Mouse (Mus musculus) embryo, embryonic 10 days (tissue): ENCODE results near the gene Rpl35.

Source experiments
- DNase-seq: peaks from one replicate; pipeline ENCODE4 v3.0.0-alpha.2; 2015; ENCODE audit warnings: low spot score

Rpl35 gene

DNA sequence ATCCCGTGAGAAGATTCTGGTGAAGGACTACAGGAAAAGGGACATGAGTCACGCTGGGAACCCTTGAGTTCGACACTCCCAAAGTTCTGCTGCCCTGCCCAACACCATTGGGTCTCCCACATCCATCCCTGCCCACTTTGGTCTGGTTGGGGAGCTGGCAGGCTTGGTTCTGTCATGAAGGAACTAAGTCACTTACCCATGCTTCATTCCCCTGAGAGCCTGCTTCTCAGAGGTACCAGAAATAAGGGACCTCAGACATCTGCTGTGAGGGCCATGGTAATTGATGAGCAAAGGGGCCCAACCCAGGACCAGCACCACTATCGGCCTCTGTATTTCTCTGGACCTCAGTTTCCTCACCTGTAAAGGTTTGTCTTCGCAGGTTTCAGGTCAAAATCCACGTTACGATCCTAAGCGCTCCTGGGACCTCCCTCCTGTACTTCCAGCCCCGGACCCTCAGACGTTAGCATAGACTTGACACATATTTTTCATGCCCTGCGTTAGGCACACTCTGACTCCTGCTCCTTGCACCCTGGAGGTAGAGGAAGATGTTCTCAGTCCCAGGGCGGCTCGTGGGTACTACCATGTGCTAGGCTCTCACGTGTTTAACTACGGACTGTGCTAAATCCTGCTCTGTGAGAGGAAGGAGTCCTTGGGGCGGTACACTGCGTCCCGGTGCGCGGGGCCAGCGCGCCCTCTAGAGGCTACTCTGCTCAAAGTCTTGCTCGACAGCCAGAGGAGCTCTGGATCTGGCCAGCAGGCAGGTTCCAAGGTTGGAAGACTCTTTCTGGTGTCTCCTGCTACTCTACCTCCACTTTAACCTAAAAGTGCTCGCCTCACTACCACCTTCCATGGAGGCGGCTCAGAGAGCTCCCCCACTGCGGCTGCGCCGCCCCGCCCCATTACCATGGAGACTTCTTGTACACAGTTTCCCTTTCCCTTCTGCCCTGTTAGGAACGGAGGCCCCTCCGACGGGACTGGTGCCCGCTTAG, 7.7 kb downstream of the Rpl35 start, which contains the start of gene Wdr38:
Gene Wdr38 (plus strand): TSS at position 91 of the 989 bp plus-strand sequence.
- peak; percentile 91 for DNase-seq

DNA sequence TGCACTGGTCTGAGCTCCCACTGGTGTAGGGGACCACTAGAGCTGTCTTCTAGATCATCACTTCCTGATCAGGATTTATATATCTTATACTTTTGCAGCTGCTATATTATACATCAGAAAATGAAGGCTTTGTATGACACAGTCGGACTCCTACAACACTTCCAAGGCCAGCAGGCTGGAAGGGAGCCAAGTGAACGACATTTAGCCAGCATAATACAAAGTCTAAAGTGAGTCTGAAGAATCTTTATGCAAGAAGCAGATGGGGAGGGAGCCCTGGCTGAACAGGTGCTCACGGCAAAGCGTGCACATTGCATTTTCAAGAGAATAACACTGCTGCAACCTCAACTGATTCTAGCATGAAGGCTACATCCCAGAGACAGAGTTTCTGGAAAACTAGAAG, 13.0 kb downstream of the Rpl35 start:
- no peak for DNase-seq

DNA sequence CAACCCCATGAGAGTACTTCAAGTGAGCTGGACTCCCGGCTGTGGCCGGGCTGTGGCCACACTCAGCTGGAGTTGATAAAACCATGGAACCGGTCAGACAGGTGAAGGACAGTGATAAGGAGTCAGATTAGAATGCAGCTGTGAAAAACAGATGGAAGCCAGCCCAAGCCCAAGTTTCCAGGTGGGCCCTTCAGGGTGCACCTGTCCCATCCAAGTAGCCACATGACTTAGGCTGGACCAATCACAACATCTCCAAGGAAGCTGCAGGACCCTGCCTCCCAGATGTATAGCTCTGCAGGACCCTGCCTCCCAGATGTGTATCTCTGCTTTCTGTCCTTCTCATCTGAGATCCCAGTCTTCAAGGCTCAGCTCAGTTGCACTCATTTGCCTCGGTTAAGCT, 13.4 kb downstream of the Rpl35 start:
- no peak for DNase-seq

DNA sequence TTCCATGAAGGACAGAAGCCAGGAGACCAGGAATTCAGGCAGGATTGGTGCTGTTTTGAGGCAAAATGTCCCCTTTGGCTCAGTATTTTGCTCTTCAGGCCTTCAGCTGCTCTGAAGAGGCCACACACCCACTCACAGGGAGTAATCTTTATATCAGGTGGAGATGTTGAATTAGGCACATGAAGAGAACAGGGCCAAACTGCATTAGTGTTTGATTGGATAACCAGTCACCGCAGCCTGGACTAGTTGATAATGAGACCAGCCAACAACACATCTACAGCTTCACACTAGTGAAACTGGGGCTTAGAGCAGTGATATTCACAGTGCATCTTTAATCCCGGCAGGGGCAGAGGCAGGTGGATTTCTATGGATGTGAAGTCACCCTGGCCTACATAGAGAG, 16.5 kb downstream of the Rpl35 start:
- no peak for DNase-seq

DNA sequence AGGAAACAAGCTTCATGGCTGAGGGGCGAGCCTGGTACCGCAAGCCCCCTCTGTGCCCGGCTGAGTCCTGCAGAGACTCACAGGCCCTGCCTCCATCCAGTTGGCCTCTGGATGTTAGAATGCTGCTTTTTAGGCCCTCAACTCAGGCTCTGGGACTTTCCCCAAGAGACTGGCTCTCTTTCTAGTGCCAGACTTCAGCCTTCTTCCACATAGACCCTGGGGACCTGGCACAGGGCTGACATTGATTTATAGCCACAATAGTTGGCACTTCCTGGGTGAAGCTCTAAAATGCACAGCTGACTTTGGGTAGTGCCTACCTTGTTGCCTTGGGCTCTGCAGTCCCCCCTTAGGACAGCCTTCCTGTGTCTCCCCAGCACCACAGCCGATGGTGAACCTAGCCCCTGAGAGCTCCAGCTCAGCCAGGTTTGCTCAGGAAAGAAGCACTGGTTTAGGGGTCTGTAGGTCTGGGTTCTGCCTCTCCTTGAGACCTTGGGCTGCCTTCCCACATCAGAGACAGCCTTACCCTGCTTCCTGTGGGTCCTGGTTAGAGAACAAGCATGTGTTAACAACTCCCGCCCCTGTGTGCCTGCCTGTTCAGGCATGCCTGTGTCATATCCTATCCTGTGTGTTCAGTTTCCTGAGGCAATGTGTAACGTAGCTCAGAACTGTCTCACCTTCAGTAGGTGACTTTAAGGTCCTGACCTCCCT, 17.5 kb downstream of the Rpl35 start:
- peak; percentile 20 for DNase-seq

DNA sequence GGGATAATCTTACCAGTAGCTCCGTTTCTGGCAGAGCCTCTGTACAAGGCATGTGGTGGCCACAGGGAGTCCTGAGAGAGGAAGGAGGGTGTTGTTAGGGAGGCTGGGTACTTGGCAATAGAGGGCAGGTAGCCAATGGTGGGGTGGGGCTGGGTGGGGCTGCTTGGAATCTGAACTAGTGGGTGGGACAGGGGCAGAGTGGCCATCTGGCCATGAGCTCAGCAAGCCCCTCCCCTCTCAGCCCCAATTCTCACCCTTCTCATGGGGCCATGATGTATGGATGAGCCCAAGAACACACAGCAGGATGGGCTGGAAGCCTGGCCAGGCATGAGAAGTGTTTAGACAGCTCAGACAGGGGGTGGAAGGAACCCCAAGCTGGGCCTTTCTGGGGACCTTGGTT, 18.1 kb downstream of the Rpl35 start:
- no peak for DNase-seq

DNA sequence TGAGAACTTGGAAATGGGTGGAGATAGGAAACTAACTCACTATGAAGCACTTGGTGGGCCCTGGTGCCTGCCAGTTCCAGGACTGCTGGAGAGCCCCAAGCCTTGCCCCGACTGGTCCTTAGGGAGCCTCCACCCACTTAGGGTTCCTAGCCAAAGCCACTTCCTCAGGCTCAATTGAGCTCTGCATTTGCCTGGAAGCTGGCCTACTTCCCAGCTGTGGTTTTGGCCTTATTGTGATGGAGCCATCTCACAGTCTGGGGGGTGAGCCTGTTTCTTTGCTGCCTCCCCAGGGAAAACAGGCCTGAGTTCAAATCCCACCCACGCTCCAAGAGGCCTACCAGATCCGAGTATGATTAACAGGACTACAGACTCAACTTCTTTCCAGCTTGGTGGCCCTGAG, 18.8 kb downstream of the Rpl35 start:
- DNase-seq: no peak

DNA sequence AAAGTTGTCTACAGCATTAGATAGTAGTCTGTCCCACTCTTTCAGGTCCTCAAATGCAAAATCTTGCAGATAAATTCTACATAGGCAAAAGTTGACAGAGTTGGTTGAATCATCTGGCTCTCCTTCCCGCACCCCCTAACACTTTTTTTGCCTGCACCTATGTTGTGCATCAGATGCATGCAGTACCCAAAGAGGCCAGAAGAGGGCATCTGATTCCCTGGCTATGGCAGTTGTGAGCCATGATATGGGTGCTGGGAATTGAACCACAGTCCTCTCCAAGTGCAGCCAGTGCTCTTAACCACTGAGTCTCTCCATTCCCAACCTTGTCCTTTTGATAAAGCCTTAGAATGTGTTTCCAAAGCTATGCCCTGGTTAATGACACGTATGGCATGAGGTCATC, 22.0 kb downstream of the Rpl35 start:
- no peak for DNase-seq

DNA sequence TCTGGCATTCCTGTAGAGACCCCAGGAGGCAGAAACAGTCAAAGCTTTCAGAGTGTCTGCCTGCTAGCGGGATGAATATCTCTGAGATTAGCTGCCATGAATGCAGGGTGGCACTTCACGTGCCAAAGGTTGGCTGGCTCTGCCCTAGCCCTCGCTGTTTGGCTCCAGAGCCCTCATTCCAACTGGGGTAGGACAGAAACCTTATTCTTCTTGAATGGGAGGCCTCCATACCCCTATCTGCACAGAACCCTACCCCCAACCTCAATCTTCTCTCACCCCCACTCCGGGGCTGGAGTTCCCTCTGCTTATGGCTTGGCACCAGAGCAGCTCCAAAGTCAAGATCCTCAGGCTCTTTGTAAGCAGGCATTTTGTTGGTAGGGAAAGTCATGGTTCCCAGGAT, 27.6 kb downstream of the Rpl35 start:
- no peak for DNase-seq

DNA sequence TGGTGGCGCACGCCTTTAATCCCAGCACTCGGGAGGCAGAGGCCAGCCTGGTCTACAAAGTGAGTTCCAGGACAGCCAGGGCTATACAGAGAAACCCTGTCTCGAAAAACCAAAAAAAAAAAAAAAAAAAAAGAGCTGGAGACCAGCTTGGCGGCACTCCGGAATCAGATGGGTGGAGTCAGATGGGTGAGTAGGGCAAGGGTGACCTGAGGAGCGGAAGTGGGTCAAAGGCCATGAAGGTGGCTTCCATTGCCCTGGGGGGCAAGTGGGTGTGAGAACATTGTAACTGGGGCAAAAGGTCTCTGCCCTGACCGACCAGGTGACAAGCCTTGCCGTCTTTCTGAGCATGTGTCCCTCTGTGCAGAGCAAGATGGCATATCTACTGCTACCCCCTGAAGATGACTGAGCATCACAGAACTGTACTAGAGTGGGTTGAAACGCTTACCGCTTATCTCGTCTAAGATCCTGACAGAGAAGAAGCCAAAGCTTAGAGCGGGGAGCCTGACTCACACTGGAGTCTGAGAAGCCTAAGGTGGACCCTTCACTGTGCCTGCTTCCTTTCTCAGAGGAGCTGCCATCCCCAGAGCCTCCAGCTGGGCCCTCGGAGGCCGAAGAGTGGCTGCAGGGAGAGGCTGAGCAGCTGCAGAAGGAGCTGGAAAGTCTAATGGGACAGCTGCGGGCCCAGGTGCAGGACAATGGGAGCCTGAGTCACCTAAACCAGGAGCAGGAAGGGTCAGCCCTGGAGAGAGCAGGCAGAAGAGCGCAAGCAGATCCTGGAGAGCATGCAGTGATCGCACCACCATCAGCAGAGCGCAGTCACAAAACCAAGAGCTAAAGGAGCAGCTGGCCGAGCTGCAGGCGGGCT, 29.3 kb downstream of the Rpl35 start:
- DNase-seq: no peak

DNA sequence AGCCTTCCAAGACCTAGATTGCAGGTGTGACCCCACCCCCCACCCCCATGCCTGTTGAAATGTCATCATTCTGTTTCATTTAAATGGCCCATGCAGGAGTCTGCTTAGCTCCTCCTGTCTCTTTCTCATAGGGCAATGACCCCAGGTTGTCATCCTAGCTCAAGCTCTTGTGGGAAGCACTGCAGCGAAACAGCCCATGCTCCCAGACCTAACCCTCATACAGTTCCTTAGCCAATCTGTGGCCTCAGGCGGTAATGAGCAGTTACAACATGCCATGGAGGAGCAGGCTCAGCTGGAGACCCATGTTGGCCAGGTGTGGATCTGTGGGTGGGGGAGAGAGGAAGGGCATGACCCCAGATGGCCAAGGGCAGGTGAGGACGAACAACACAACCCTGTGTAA, 30.2 kb downstream of the Rpl35 start:
- DNase-seq: no peak

DNA sequence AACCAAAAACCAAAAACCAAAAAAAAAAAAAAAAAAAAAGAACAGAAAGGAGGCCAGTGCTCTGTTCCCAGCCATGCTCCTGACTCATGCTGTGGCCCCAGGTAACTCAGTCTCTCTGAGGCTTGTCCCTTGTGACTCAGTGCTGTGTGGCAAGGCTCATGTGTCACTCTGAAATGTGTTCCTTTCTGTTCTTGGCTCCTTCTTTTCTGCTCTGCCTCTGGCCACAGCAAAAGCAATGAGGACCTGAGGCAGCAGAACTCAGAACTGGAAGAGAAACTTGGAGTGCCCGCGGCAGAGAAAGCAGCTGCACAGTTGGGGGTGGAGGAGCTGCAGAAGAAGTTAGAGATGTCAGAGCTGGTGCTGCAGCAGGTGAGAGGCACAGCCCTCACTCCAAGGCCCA, 31.3 kb downstream of the Rpl35 start:
- DNase-seq: no peak

DNA sequence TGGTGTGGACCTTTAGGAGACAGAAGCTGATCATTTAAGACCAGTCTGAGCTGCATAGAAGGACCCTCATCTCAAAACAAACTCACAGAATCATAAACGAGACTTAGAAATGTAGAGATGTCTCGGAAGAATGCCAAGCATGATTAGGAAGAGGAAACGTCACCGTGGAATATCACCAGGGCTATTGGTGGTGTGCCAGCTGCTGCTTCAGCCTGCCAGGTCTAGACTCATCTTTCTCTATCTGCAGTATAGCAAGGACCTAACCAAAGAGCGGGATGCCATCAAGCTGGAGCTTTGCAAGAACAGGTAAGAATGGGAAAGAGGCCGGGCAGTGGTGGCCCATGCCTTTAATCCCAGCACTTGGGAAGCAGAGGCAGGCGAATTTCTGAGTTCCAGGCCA, 31.7 kb downstream of the Rpl35 start:
- DNase-seq: no peak

DNA sequence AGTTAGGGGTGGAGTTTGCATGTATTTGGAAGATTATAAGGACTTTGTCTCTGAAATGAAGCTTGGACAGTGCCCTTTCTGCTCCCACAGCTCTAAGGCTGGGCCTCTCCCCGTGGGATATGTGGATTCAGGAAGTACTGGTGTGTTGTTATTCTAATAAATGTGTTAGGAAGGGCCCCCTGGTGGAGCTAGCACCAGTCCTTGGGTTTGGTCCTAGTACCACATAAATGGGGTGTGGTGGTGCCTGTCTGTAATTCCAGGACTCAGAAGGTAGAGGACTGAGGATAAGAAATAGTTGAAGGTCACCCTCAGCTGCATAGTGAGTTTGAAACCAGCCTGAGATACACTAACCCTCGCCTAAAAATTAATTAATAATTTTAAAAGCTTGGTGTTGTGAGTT, 32.2 kb downstream of the Rpl35 start:
- no peak for DNase-seq

DNA sequence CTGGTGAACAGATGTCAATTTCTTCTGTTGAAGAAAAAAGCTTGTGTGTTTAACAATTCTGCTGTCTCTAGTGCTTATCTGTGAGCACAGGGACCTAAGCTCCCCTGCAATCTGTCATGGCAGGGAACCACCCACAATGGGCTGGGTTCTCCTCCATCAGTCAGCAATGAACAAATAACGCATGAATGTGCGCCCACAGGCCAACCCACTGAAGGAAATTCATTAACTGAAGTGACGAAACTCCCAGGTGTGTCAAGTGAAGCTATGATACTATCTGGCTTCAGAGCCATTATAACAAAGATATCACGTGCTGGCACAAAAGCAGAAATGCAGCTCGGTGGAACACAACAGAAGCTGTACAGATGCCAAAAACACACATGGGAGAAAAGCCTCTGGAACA, 35.4 kb downstream of the Rpl35 start:
- no peak for DNase-seq

DNA sequence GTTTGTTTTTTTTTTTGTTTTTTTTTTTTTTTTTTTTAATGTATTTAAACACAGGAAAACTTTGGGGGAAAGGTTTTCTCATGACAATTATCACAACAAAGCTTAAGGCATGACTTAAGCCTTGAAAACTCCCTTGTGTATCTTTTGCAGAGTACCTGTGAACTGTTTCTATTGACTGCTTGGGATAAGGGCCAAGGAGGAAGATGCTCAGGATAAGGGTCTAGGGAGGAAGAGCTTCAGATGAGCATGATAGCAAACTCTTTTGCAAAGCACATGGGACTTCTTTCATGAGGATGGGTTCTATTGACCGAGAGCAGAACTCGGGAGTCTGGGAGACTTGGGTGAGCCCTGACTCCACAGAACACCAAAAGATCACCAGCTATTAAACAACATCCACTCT, 35.8 kb downstream of the Rpl35 start:
- no peak for DNase-seq

DNA sequence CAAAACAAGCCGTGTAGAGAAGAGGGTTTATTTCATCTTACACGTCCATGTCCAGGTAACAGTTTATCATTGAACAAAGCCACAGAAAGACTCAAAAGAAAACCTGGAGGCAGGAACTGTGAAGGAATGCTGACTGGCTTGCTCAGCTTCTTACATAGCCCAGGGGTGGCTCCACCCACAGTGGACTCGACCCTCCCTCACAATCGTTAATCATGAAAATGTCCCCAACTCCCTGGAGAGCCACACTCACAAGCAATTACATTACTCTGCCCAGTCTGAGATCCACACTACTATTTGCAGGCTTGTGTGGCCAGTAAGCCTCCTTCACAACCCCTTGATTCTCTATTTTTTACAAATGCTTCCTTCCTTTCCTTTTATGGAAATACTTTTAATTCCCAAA, 41.2 kb downstream of the Rpl35 start:
- DNase-seq: peak; percentile 79

DNA sequence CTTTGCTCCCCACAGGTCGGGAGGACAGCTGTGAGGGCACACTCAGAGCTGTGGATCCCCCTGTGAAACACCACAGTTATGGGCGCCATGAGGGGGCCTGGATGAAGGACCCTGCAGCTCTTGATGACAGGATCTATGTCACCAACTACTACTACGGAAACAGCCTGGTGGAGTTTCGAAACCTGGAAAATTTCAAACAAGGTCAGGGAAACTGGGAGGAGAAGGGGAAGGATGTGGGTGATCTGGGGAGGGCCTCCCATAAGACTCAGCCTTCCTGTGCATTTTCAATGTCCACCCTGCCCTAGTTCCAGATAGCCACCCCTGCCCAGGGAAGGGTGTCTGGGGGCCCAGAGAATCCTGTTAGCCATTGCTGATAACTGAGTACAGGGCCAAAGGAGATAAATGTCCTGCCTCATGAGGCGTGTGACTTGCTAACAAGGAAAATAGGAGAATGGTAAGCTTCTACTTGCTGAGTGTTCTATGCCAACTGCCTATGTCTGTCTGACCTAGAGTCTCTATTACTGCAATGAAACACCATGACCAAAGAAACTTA, 47.7 kb downstream of the Rpl35 start:
- no peak for DNase-seq

DNA sequence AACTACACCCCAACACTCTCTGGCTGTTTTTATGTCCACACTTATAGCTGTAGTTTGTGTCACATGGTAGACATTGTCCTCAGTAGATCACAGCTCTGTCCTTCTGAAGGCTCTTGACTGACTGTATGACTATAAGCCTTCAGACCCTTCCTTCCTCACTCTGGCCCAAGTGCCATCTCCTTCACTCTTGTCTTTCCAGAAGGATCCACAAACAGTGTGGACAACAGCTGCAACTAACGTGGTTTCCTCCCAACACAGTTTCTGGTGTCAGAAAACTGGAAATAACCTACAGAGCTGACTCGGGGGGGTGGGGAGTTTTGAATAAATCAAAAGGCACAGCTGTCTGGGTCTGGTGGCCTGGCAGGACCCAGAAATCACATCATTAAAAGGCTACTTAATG, 49.4 kb downstream of the Rpl35 start:
- no peak for DNase-seq

DNA sequence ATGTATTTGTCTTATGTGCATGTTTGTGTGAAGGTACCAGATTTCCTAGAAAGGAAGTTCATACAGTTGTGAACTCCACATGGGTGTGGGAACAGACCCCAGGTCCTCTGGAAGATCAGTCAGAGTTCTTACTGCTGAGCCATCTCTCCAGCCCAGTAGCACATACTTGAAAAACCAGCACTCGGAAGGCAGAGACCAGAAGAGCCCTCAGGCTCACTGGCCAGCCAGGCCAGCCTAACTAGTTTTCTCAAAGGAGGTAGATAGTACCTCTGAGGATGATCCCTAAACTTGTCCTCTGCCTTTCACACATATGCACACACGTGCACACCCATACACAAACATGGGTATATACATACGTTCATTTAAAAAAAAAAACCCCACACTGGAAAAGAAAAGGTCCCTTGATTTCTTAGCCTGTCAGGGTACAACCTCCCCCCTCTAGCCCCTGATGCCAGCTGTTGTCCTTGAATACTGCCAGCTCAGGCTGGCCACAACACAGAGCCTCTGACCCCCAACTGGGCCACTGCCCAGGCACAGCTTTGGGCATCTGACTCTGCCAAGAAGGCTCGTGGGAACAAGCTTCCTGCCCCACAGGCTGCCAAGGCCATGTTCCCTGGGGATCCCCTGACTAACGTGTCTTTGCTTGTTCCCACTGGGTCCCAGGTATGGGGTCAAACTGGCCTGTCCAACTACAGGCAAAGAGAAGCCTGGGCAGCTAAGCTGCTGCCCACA, 52.1 kb downstream of the Rpl35 start:
- no peak for DNase-seq
